16 mouse cellular contexts compared by ENCODE assay signal in the genomic region with DNA sequence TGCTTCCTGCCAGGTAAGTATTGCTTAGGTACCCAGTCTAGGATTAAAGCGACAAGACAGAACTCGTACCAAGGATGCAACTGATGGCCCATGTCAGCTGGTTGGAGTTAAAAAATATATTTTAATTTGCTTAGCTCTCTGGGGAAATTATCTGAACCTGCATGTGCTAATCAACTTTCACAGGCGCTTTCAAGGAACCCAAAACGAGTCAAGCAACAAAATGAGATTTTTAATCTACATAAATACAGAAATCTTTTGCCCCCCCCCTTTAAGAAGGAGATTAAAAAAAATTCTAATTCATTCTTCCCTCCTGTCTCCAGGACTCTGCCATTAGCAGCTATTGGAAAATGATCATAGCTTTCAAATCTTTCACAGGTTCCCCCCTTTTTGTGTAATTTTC.
"Had no signal": no experiment of that assay in that cellular context is flagged by ENCODE, and none has a peak within 500 bp of the region (broad histone marks: within the 10 kb centered on the region; RNA-seq: fewer than 3 reads in every experiment).

No protein-coding gene starts in this region.

- DNase-seq: kidney, adult 8-10 months; kidney, postnatal 36 days; liver; liver, embryonic 13.5 days; liver, postnatal 0 days; lung, postnatal 14 days; retina, postnatal 1 day; right cerebral cortex, postnatal 4 days; thymus, adult 2 months; thymus, postnatal 25 days had no signal

- H3K4me2 ChIP-seq: limb, embryonic 12.5 days; liver, embryonic 13.5 days; lung, embryonic 15.5 days had no signal

- H3K27me3 ChIP-seq: limb, embryonic 12.5 days; liver, embryonic 13.5 days; stomach, embryonic 15.5 days had no signal

- H3K27ac ChIP-seq: kidney, postnatal 0 days; layer of hippocampus, adult 2 months; limb, embryonic 12.5 days; liver, embryonic 13.5 days; lung, embryonic 15.5 days; stomach, embryonic 15.5 days had no signal

- ATAC-seq: intestine, embryonic 16.5 days; liver, postnatal 0 days had no signal

- H3K36me3 ChIP-seq: limb, embryonic 12.5 days; liver, embryonic 13.5 days; lung, embryonic 15.5 days; stomach, embryonic 15.5 days had no signal

- H3K9me3 ChIP-seq: limb, embryonic 12.5 days; liver, embryonic 13.5 days; lung, embryonic 15.5 days; stomach, embryonic 15.5 days had no signal

- H3K9ac ChIP-seq: limb, embryonic 12.5 days; liver, embryonic 13.5 days; liver, postnatal 0 days; lung, embryonic 15.5 days; stomach, embryonic 15.5 days had no signal

- H3K4me3 ChIP-seq: layer of hippocampus, adult 2 months; limb, embryonic 12.5 days; liver, embryonic 13.5 days; lung, embryonic 15.5 days; stomach, embryonic 15.5 days had no signal
